Mouse (Mus musculus): ENCODE results near the gene Stx7.

Stx7 gene

GRCm38 (mm10) chr10:24235426-24236283 lies 86.6 kb downstream of the Stx7 start:
- ATAC-seq (ENCODE audit: insufficient number of reproducible peaks, low FRiP score, low TSS enrichment) = no peak

Measured in cerebellum, adult (tissue).